Mouse (Mus musculus) NIH3T3 (cell line): Measurements from ENCODE around the gene Olfr1106.

ENCODE experiments used
- DNase-seq: peaks from one replicate; pipeline ENCODE4 v3.0.0-alpha.2; 2012; ENCODE audit warnings: low read depth

The Olfr1106 gene

DNA sequence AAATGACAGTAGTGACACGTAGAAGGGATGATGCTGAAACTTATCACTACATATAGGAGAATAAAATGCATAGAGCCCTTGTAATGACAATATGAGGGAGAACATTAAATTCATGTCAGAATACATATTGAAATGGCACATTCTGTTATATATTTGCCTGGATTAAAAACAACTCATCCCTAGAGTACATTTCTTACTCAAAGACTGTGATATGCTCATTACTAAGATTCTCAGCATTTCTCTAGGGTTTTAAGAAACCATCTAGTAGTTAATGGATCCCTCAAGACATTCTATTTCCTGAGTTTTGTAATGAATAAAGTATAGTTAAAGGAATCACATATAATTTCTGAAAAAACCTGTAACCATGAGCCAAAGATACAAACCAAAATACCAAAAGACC, at the start of gene Olfr1106:
Gene Olfr1106 (minus strand): TSS at position 101 of the 400 bp plus-strand sequence.
- no peak for DNase-seq

DNA sequence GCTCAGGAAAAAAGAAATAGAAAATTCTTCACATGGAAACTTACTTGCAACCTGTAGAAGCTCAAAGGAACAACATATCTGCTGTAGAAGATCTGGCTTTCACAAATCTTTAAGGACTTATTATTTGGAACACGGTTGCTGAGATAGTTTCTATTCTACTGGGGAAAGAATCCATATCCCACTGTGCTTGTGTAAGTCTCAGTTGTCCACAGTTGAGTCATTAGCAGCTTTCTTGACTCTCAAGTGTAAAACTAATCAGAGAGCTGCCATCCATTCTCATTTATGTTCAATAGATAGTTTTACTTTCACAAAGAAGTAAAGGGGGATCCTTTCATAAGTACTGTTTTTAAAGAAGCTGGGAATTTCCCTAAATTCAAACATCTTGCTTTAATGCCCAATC, 43.8 kb upstream of the Olfr1106 start, which contains the start of gene Olfr1109:
Gene Olfr1109 (minus strand): TSS at position 101 of the 400 bp plus-strand sequence.
- no peak for DNase-seq

DNA sequence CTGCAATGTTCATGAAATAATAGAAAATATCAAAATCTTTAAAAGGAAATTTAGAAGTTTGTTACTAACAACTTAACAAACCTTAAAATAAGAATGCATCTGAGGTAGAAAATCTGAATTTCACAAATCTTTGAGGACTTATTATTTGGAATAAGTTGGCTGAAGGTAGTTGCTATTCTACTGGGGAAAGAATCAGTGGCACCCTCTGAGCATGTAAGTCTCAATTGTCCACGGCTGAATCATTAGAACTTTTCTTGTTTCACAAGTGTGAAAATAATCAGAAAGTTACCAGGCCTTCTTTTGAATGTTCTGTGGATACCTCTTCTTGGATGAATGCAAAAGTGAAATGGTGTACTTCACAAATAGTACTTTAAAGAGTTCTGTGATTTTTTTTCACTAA, 23.6 kb upstream of the Olfr1106 start, which contains the start of gene Olfr1107:
Gene Olfr1107 (minus strand): TSS at position 101 of the 400 bp plus-strand sequence.
- no peak for DNase-seq

DNA sequence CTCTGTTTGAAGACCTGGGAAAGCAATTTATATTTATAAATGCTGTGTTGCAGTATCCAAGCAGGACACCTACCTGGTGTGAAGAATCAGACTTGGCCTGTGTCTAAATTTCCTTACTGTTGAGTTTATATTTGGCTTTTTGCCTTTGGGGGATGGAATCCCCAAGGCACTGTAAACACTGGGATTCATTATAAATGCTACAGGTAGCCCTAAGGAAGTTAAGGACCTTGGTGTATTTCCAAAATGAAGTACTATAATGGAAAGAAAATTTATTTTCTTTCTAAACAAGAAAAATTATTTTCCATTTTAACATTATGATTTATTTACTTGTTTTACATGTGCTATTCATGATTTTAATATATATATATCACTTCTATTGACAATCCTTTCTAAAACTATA, 15.6 kb downstream of the Olfr1106 start, which contains the start of gene Olfr1105:
Gene Olfr1105 (minus strand): TSS at position 101 of the 400 bp plus-strand sequence.
- no peak for DNase-seq

DNA sequence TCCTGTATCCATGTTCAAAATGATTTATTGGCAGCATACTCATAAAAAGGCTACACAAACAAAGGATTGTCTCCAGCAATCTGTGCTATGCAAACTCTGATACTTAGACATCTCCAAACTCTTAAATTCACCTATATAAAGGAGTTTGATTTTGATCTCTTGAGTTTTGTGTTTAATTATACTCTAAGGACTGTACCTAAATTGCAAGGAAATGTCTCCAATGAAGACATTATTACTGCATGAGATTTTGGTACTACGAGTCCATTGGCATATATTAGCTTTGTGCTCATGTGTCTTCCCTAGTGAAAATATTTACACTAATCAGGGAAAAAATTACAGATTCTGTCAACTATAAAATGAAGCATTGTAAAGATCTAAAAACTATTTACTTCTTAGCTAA, 25.1 kb downstream of the Olfr1106 start, which contains the start of gene Olfr1104:
Gene Olfr1104 (minus strand): TSS at position 101 of the 400 bp plus-strand sequence.
- no peak for DNase-seq

DNA sequence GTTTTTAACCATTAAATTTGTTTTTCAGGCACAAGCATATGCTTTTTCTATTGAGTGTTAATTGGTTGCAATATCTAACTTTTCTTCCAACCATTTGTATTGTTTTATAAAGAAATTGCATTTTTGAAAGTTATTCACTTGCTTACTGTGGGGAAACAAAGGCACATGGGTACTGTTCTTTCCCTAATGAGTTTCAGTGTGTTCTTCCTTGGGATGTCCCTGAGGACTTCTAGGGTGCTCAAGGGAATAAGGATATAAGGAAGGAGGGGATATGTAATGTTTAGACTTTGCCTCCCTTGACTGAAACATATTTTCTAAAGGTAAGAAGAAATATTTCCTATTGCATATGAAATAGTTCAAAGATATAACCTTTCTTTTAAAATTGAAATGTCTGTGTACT, 54.0 kb downstream of the Olfr1106 start, which contains the start of gene Olfr1102:
Gene Olfr1102 (plus strand): TSS at position 301 of the 400 bp plus-strand sequence.
- no peak for DNase-seq
